Mouse (Mus musculus) midbrain, embryonic 16.5 days (tissue): ENCODE measurements around the gene Myh15. TPM values are rescaled to one million over a fixed set of nuclear protein-coding genes. Genes with fewer than 3 reads are reported as not detected.
A peak's percentile ranks its signal among the peaks of the same experiment; 100 is the strongest.

Experiments used
- ATAC-seq: fragments of 200-750 bp; cut with Nextera tagmentation; 2 replicates; pipeline ENCODE4 v1.8.0; 2017; ENCODE audit warnings: moderate TSS enrichment
- H3K27ac ChIP-seq: fragments of 300-500 bp; sonication (generic); 2 replicates; pipeline ENCODE4 v1.5.1; 2014; ENCODE audit warnings: mild to moderate bottlenecking, low read length, mixed read lengths
- H3K27me3 ChIP-seq: fragments of 300-500 bp; sonication (generic); 2 replicates; pipeline ENCODE4 v1.6.1; 2014; ENCODE audit warnings: low read depth, low read length, mixed read lengths; ENCODE audit not compliant: control insufficient read depth, insufficient read depth
- H3K36me3 ChIP-seq: fragments of 300-500 bp; sonication (generic); 2 replicates; pipeline ENCODE4 v1.6.1; 2014; ENCODE audit warnings: mild to moderate bottlenecking, low read length, moderate library complexity, mixed read lengths; ENCODE audit not compliant: control insufficient read depth, insufficient read depth
- H3K4me1 ChIP-seq: fragments of 300-500 bp; sonication (generic); 2 replicates; pipeline ENCODE4 v1.6.1; 2014; ENCODE audit warnings: mild to moderate bottlenecking, low read length, mixed read lengths; ENCODE audit not compliant: control insufficient read depth, insufficient read depth
- H3K4me2 ChIP-seq: fragments of 300-500 bp; sonication (generic); 2 replicates; pipeline ENCODE4 v1.6.1; 2014; ENCODE audit warnings: mild to moderate bottlenecking, low read length, mixed read lengths
- H3K4me3 ChIP-seq: fragments of 300-500 bp; sonication (generic); 2 replicates; pipeline ENCODE4 v1.5.1; 2014; ENCODE audit warnings: low read depth, mild to moderate bottlenecking, low read length, moderate library complexity, mixed read lengths
- H3K9ac ChIP-seq: fragments of 300-500 bp; sonication (generic); 2 replicates; pipeline ENCODE4 v1.6.1; 2014; ENCODE audit warnings: low read depth, low read length, mixed read lengths
- H3K9me3 ChIP-seq: fragments of 300-500 bp; sonication (generic); replicated peaks from 2 replicates; pipeline ENCODE4 v1.6.1; 2014; ENCODE audit warnings: mild to moderate bottlenecking, low read length, mixed read lengths; ENCODE audit not compliant: control insufficient read depth, poor library complexity, severe bottlenecking
- WGBS: fragments of 180-500 bp; shearing (Covaris S2); extraction: QIAGEN DNeasy Blood & Tissue Kit; methylation state at CpG from one replicate; pipeline ENCODE4 v1.1.7; 2014; 5-methylcytosine and 5-hydroxymethylcytosine counted together
- polyA plus RNA-seq: library from polyadenylated mRNA; unstranded; fragments of >200 nt; fragmentation: Nextera tagmentation; extraction: Ambion mirVana; gene quantifications from 2 replicates; pipeline ENCODE4 v1.2.1, GENCODE M21; 2015

The Myh15 gene
- polyA plus RNA-seq, 1 experiment from 2014 or later, result 0.05 TPM

- Histone ChIP-seq H3K27ac (no peak overlapping the region), H3K4me3 (no peak overlapping the region), H3K4me1 (no peaks in the 10 kb centered on the region), H3K9me3 (no peaks in the 10 kb centered on the region), H3K4me2 (no peak overlapping the region), H3K36me3 (no peaks in the 10 kb centered on the region), H3K27me3 (no peaks in the 10 kb centered on the region), H3K9ac (no peak overlapping the region)
- ATAC-seq, result no peak
- WGBS, result 84% methylated on average over 2 of the region's 2 CpGs
Observed at GRCm38 (mm10) chr16:49156193-49156592, 98.9 kb downstream of the Myh15 start.

- no peaks in the 10 kb centered on the region for H3K4me1 ChIP-seq
- H3K4me3 ChIP-seq, result no peak overlapping the region
- WGBS, result 42% methylated on average over 7 of the region's 7 CpGs
- H3K27me3 ChIP-seq, result no peaks in the 10 kb centered on the region
- H3K27ac ChIP-seq, result no peak overlapping the region
- peak; percentile 89 for ATAC-seq
- H3K36me3 ChIP-seq, result no peaks in the 10 kb centered on the region
- H3K4me2 ChIP-seq, result no peak overlapping the region
- no peaks in the 10 kb centered on the region for H3K9me3 ChIP-seq
- no peak overlapping the region for H3K9ac ChIP-seq
Observed at GRCm38 (mm10) chr16:49164349-49165137, 107.3 kb downstream of the Myh15 start.

- Histone ChIP-seq H3K9me3 (no peaks in the 10 kb centered on the region), H3K27ac (no peak overlapping the region), H3K4me1 (no peaks in the 10 kb centered on the region), H3K4me2 (no peak overlapping the region), H3K27me3 (no peaks in the 10 kb centered on the region), H3K9ac (no peak overlapping the region), H3K36me3 (no peaks in the 10 kb centered on the region), H3K4me3 (no peak overlapping the region)
- 95% methylated on average over 11 of the region's 11 CpGs for WGBS
- no peak for ATAC-seq
Observed at GRCm38 (mm10) chr16:49165728-49166127, 108.4 kb downstream of the Myh15 start.

- Histone ChIP-seq H3K27me3 (no peaks in the 10 kb centered on the region), H3K4me3 (no peak overlapping the region), H3K9ac (no peak overlapping the region), H3K27ac (no peak overlapping the region), H3K36me3 (no peaks in the 10 kb centered on the region), H3K4me2 (no peak overlapping the region), H3K4me1 (no peaks in the 10 kb centered on the region), H3K9me3 (no peaks in the 10 kb centered on the region)
- no peak for ATAC-seq
- WGBS, result 95% methylated on average over 12 of the region's 12 CpGs
Observed at GRCm38 (mm10) chr16:49167325-49167724, 110.0 kb downstream of the Myh15 start.

- WGBS, result 96% methylated on average over 1 of the region's 1 CpGs
- no peak for ATAC-seq
- H3K4me1 ChIP-seq, result no peaks in the 10 kb centered on the region
Observed at GRCm38 (mm10) chr16:49175077-49175476, 117.8 kb downstream of the Myh15 start.

GRCm38 (mm10) chr16:49175729-49176395 is 118.6 kb downstream of the Myh15 start:
- Histone ChIP-seq H3K9ac (no peak overlapping the region), H3K4me1 (no peaks in the 10 kb centered on the region), H3K4me3 (no peak overlapping the region), H3K36me3 (no peaks in the 10 kb centered on the region), H3K27me3 (no peaks in the 10 kb centered on the region), H3K9me3 (no peaks in the 10 kb centered on the region), H3K4me2 (no peak overlapping the region), H3K27ac (no peak overlapping the region)
- peak; percentile 56; the same call in 1 of the 2 replicates for ATAC-seq
- WGBS, result 51% methylated on average over 8 of the region's 8 CpGs

More at GRCm38 (mm10) chr16:49175077-49175476, 117.8 kb downstream of the Myh15 start:
- H3K36me3 ChIP-seq, result no peaks in the 10 kb centered on the region
- H3K9ac ChIP-seq, result no peak overlapping the region
- H3K27ac ChIP-seq, result no peak overlapping the region
- no peak overlapping the region for H3K4me2 ChIP-seq
- no peak overlapping the region for H3K4me3 ChIP-seq
- no peaks in the 10 kb centered on the region for H3K9me3 ChIP-seq
- H3K27me3 ChIP-seq, result no peaks in the 10 kb centered on the region

- Histone ChIP-seq H3K36me3 (no peaks in the 10 kb centered on the region), H3K4me2 (no peak overlapping the region), H3K27ac (no peak overlapping the region), H3K27me3 (no peaks in the 10 kb centered on the region), H3K9me3 (no peaks in the 10 kb centered on the region), H3K4me1 (no peaks in the 10 kb centered on the region), H3K4me3 (no peak overlapping the region), H3K9ac (no peak overlapping the region)
- ATAC-seq, result no peak
- 35% methylated on average over 2 of the region's 2 CpGs for WGBS
Observed at GRCm38 (mm10) chr16:49193521-49193920, 136.2 kb downstream of the Myh15 start.

- no peak overlapping the region for H3K27ac ChIP-seq
- H3K4me1 ChIP-seq, result no peaks in the 10 kb centered on the region
- no peaks in the 10 kb centered on the region for H3K9me3 ChIP-seq
- WGBS, result 80% methylated on average over 2 of the region's 2 CpGs
- no peak for ATAC-seq
- no peak overlapping the region for H3K4me2 ChIP-seq
- no peaks in the 10 kb centered on the region for H3K36me3 ChIP-seq
- no peak overlapping the region for H3K9ac ChIP-seq
- H3K27me3 ChIP-seq, result no peaks in the 10 kb centered on the region
- H3K4me3 ChIP-seq, result no peak overlapping the region
Observed at GRCm38 (mm10) chr16:49193986-49194385, 136.7 kb downstream of the Myh15 start.

GRCm38 (mm10) chr16:49196290-49196689 is 139.0 kb downstream of the Myh15 start:
- Histone ChIP-seq H3K9me3 (no peaks in the 10 kb centered on the region), H3K27me3 (no peaks in the 10 kb centered on the region), H3K4me3 (no peak overlapping the region), H3K4me2 (no peak overlapping the region), H3K36me3 (no peaks in the 10 kb centered on the region), H3K27ac (no peak overlapping the region), H3K9ac (no peak overlapping the region), H3K4me1 (no peaks in the 10 kb centered on the region)
- no peak for ATAC-seq
- 49% methylated on average over 3 of the region's 3 CpGs for WGBS
